Mouse (Mus musculus) midbrain, postnatal 0 days (tissue): ENCODE results near the gene Tmem53. TPM values are rescaled to one million over a fixed set of nuclear protein-coding genes. Genes with fewer than 3 reads are reported as not detected.
"Not testable (repeated sequence)": the region's sequence is repeated elsewhere in the genome, so short reads cannot be mapped to it uniquely, and the experiment has no call there.

Source experiments
- ATAC-seq: fragments of 200-750 bp; cut with Nextera tagmentation; 2 replicates; pipeline ENCODE4 v1.8.0; 2017; ENCODE audit warnings: moderate number of reproducible peaks, mild to moderate bottlenecking, moderate TSS enrichment, moderate library complexity; ENCODE audit not compliant: low FRiP score
- DNase-seq: peaks from one replicate; pipeline ENCODE4 v3.0.0-alpha.2; 2015; ENCODE audit warnings: low spot score
- H3K27ac ChIP-seq: fragments of 300-500 bp; sonication (generic); 2 replicates; pipeline ENCODE4 v1.5.1; 2014; ENCODE audit warnings: low read depth, mild to moderate bottlenecking, low read length, mixed read lengths
- H3K27me3 ChIP-seq: fragments of 300-500 bp; sonication (generic); 2 replicates; pipeline ENCODE4 v1.6.1; 2014; ENCODE audit warnings: low read length, control low read depth, mixed read lengths; ENCODE audit not compliant: insufficient read depth
- H3K36me3 ChIP-seq: fragments of 300-500 bp; sonication (generic); 2 replicates; pipeline ENCODE4 v1.6.1; 2014; ENCODE audit warnings: low read length, control low read depth, mixed read lengths; ENCODE audit not compliant: insufficient read depth
- H3K4me1 ChIP-seq: fragments of 300-500 bp; sonication (generic); 2 replicates; pipeline ENCODE4 v1.6.1; 2014; ENCODE audit warnings: mild to moderate bottlenecking, control low read depth, antibody characterized with exemption, low read length, mixed read lengths; ENCODE audit not compliant: insufficient read depth
- H3K4me2 ChIP-seq: fragments of 300-500 bp; sonication (generic); 2 replicates; pipeline ENCODE4 v1.6.1; 2014; ENCODE audit warnings: low read depth, mild to moderate bottlenecking, low read length, mixed read lengths; ENCODE audit not compliant: poor library complexity, severe bottlenecking
- H3K4me3 ChIP-seq: fragments of 300-500 bp; sonication (generic); 2 replicates; pipeline ENCODE4 v1.5.1; 2014; ENCODE audit warnings: low read depth, mild to moderate bottlenecking, low read length, moderate library complexity
- H3K9ac ChIP-seq: fragments of 300-500 bp; sonication (generic); replicated peaks from 2 replicates; pipeline ENCODE4 v1.6.1; 2014; ENCODE audit warnings: mild to moderate bottlenecking, low read length, moderate library complexity, mixed read lengths; ENCODE audit not compliant: poor library complexity, severe bottlenecking
- H3K9me3 ChIP-seq: fragments of 300-500 bp; sonication (generic); 2 replicates; pipeline ENCODE4 v1.6.1; 2016; ENCODE audit warnings: low read length, control low read depth
- CTCF ChIP-seq: IDR thresholded peaks from 2 replicates; pipeline ENCODE4 v1.5.1; 2016; ENCODE audit warnings: antibody characterized with exemption, mild to moderate bottlenecking
- WGBS: fragments of 180-500 bp; shearing (Covaris S2); extraction: QIAGEN DNeasy Blood & Tissue Kit; methylation state at CpG from one replicate; pipeline ENCODE4 v1.1.7; 2014; 5-methylcytosine and 5-hydroxymethylcytosine counted together
- polyA plus RNA-seq: library from polyadenylated mRNA; unstranded; fragments of >200 nt; fragmentation: Nextera tagmentation; extraction: Ambion mirVana; gene quantifications from 2 replicates; pipeline ENCODE4 v1.2.1, GENCODE M21; 2015
- total RNA-seq: library from RNA; depleted of rRNA; stranded (reverse); fragments of >200 nt; gene quantifications from 2 replicates; pipeline ENCODE4 v1.2.3, GENCODE M21; 2014

Gene Tmem53
- total and polyA plus RNA-seq, 2 experiments from 2014 or later = 7.6 to 9.7 TPM

DNA sequence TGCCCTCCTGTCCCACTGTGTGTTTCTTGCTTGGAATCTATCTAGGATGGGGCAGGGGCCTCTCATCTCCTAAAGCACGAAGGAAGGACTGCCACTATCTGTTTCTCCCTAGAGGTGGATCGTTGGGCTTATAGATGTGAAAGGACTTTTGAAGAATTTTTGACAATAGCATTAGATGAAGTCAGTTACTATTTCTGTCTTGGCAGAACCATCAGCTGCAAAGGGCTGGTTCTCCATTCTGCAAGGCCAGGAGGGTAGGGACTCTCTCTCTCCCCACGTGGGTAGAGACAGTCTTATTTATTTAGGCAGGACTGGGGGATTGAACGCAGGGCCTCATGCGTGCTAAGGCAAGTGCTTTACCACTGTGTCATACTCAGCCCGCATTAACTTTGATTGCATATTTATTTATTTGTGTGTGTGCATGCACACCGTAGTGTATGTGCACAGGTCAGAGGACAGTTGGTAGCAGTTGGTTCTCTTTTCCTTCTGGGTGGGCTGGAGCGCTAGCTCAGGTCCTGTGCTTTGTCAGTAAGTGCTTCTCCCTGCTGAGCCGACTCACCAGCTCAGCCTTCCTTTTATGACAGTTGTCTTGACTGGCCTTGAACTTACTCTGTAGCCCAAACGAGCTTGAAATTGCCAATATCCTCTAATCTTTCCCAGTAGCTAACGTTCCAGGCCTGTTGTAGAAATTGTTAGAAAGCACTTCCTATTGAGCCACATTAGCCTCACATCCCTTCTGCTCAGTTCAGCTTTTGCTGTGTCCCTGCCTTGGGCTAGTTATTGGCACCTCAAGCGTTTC lies 1.7 kb downstream of the Tmem53 start:
- no peaks in the 10 kb centered on the region for H3K4me1 ChIP-seq
- no peak overlapping the region for H3K4me2 ChIP-seq
- H3K4me3 ChIP-seq = no peak overlapping the region
- WGBS = 66% methylated on average over 12 of the region's 12 CpGs
- no peak for TF ChIP-seq CTCF
- no peak for ATAC-seq
- H3K36me3 ChIP-seq = no peaks in the 10 kb centered on the region
- no peak for DNase-seq
- H3K9ac ChIP-seq = no peak overlapping the region
- no peaks in the 10 kb centered on the region for H3K9me3 ChIP-seq
- H3K27me3 ChIP-seq = no peaks in the 10 kb centered on the region
- no peak overlapping the region for H3K27ac ChIP-seq

DNA sequence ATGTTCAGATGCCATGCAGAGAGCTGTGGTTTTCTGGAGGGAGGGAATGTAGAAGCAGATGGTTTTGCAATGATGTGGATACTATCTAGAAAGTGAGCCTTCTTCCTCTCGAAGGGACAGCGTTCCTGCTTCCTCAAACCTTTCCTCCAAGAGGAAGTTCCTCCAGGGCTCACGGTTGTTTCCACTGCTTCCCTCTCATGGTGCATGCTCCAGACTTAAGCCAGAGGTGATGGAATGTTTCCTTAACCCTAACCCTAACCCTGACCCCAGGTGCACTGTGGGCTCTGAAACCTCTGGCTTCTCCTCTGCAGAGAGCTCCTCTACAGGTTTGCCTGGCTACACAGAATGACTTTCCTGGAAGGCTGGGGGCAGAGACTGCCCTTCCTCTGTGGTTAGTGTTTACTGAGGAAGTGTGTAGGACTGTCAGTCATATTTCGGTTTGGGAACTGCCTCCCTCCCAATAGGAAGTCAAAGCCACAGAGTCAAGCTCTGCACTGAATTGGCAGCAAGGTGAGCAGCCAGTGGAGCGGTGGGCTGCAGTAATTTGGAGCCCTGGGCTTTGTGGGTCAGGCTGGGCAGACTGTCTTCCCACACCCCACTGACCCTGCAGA lies 2.4 kb downstream of the Tmem53 start:
- 73% methylated on average over 5 of the region's 5 CpGs for WGBS
- ATAC-seq = no peak

DNA sequence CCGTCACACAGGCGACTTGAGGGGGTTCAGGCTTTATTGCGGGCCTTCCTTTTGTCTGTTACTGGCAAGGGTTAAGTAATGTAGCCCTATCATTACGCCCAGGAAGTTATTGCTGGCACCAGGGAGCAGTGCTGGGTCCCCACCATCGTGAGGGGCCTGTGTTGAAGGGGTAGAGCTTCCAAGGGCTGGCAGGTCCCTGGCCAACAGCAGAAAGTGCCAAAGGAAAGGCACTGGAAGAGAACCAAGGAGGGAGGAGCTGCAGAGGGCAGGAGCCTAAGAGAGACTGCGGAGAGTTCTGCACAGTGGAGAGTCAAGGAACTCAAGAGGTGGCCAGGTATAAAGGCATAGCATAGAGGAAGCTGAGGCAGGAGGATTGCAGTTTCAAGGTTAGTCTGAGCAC lies 2.9 kb downstream of the Tmem53 start:
- H3K27ac ChIP-seq = no peak overlapping the region
- no peaks in the 10 kb centered on the region for H3K4me1 ChIP-seq
- DNase-seq (no peak), ATAC-seq (no peak)
- H3K27me3 ChIP-seq = no peaks in the 10 kb centered on the region
- H3K4me2 ChIP-seq = no peak overlapping the region
- H3K36me3 ChIP-seq = no peaks in the 10 kb centered on the region
- TF ChIP-seq CTCF = no peak
- no peak overlapping the region for H3K9ac ChIP-seq
- 35% methylated on average over 6 of the region's 6 CpGs for WGBS
- no peak overlapping the region for H3K4me3 ChIP-seq
- H3K9me3 ChIP-seq = no peaks in the 10 kb centered on the region

More for the DNA sequence above, 2.4 kb downstream of the Tmem53 start:
- H3K9me3 ChIP-seq = no peaks in the 10 kb centered on the region
- TF ChIP-seq CTCF = no peak
- no peaks in the 10 kb centered on the region for H3K36me3 ChIP-seq
- H3K4me1 ChIP-seq = no peaks in the 10 kb centered on the region
- H3K4me2 ChIP-seq = no peak overlapping the region
- no peak for DNase-seq
- 0 out of 2 replicates have a peak overlapping the region, but pooled peaks have one; percentile 29 for H3K9ac ChIP-seq
- H3K4me3 ChIP-seq = no peak overlapping the region
- no peaks in the 10 kb centered on the region for H3K27me3 ChIP-seq
- H3K27ac ChIP-seq = no peak overlapping the region

DNA sequence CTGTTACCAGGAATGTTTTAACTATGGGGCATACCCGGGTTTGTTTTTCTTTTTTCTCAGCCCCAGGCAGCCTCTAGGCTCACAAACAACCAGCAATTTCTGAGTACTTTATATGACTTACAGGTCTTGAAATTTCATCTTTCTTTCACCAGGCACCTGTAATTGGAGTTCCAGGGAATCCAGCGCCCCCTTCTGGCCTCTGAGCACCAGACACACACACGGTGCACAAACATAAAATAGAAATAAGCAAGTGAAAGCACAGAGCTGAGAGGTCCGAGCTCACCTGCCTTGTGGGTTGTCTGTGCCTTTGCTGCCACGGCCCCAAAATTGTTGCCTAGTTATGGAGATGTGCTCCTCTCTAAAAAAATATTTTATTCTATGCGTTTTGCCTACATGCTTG lies 8.2 kb downstream of the Tmem53 start:
- not testable (repeated sequence) for H3K9ac ChIP-seq, H3K36me3 ChIP-seq, DNase-seq, H3K4me2 ChIP-seq, H3K4me1 ChIP-seq, H3K9me3 ChIP-seq, H3K27me3 ChIP-seq, ATAC-seq, H3K4me3 ChIP-seq, H3K27ac ChIP-seq
- 74% methylated on average over 6 of the region's 6 CpGs for WGBS

DNA sequence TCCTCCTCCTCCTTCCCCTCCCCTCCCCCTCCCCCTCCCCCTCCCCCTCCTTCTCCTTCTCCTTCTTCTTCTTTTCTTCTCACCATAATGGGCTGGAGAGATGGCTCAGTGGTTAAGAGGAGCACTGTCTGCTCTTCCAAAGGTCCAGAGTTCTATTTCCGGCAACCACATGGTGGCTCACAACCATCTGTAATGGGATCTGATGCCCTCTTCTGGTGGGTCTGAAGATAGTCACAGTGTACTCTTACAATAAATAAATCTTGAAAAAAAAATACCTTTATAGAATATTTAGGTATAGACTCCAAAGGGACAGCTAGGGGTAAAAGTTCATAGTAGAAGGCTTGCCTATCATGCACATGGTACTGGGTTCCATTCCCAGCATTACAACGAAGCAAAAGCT lies 9.5 kb downstream of the Tmem53 start:
- Histone ChIP-seq H3K27me3 (no peaks in the 10 kb centered on the region), H3K9ac (no peak overlapping the region), H3K36me3 (no peaks in the 10 kb centered on the region), H3K4me3 (no peak overlapping the region), H3K4me2 (no peak overlapping the region), H3K4me1 (no peaks in the 10 kb centered on the region), H3K27ac (no peak overlapping the region), H3K9me3 (no peaks in the 10 kb centered on the region)
- ATAC-seq = no peak
- WGBS = 71% methylated on average over 2 of the region's 2 CpGs
- no peak for TF ChIP-seq CTCF
- DNase-seq = no peak
